Mouse (Mus musculus) pancreas, adult 10 weeks (tissue): ENCODE results near the gene Wdr70. TPM values are rescaled to one million over a fixed set of nuclear protein-coding genes. Genes with fewer than 3 reads are reported as not detected.

Source experiments
- polyA plus RNA-seq: library from polyadenylated mRNA; stranded (reverse); fragments of 350-450 nt; fragmentation: Illumina TruSeq; extraction: RNeasy Lipid Tissue Mini Kit (QIAGEN cat#74804); gene quantifications from one replicate; pipeline ENCODE4 v1.2.3, GENCODE M21; 2015; ENCODE audit warnings: low read depth, low replicate concordance; ENCODE audit not compliant: insufficient read depth

Gene Wdr70
- polyA plus RNA-seq, result 5.6 TPM

DNA sequence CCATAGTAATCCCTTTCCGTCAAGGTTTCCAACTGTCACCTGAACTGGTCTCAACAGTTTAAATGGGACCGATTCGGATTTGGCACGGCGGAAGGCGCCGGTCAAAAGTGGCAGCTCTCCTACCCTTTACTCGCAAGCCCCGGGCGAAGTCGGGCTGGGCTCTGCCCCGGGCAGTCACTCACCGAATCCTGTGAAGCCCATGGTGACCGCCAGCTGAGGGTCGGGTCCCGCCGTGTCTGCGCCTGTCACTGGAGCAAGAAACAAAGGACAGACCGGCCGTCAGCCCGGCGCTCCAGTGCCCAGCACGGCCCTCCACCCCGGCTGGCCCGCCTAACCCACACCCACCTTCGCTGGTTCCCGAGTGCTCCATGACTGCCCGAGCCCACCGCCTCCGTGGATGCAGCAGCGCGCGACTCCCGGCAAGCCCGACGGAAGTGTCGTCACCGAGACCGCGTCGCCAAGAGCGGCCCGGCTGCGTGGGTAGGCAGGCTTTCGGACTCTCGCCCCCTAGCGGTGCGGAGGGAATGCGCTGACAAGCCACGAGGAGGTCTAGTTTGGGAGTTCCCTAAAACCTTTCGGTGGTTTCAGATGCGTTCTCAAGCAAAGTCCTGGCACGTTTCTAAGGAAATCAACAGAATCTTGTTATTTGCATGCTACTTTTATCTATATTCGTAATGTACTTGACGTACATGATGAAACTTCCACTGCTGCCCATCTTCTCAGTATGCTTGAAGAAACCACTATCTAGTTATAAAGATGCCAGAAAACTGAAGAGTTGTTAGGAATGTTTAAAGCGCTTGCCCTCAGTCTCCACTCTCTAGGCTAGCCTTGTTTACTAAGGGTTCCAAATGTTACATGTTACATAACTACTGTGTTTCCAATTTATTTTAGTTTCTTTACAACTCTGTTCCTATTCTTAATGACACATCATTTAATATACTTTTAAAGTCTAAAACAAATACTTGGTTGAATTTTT, at the start of gene Wdr70:
TSS of gene Wdr70 (minus strand) at position 436 of the 976 bp plus-strand sequence.

DNA sequence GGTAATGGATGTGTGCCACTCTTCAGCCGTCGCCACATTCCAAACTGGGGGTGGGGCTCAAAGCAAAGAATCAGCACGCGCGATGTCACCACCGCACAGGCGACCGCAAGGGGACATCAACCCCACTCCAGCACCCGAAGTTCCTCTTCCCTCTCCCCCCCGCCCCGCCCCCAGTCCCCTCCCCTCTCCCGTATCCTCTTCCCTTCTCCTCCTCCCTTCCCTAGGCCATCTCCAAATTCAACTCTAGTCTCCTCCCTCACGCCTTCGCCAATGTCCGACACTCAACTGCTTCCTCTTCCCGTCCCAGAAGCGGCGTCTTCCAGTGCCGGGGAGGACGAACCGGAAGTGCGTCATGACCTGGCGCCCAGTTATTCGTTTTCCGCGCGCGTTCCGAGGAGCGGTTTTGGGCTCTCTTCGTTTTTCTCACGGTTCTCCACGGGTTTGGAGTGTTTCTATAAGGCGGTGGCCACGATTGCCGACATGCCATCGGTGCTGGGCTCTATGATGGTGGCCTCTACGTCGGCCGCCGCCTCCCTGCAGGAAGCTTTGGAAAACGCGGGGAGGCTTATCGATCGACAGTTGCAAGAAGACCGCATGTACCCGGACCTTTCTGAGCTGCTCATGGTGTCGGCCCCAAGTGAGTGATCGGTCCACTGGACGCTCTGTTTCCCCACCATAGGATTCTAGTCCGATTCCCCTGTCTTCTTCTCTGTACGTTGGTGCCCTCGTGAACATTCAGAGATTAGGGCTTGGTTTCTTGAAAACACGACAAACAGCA, 10.1 kb upstream of the Wdr70 start, which contains the start of gene Nup155:
TSS of gene Nup155 (plus strand) at position 308 of the 778 bp plus-strand sequence.

Other genes with a start within 250 kb of the Wdr70 start
- 2.6 TPM for gene Nup155, start 10.1 kb upstream of the Wdr70 start, polyA plus RNA-seq
- gene Cplane1, start 69.9 kb upstream of the Wdr70 start, polyA plus RNA-seq, result 2.0 TPM